Mouse (Mus musculus): ENCODE data around the gene Agpat4. TPM values are rescaled to one million over a fixed set of nuclear protein-coding genes. Genes with fewer than 3 reads are reported as not detected.
"Not testable (repeated sequence)": the region's sequence is repeated elsewhere in the genome, so short reads cannot be mapped to it uniquely, and the experiment has no call there.

The Agpat4 gene
- polyA plus RNA-seq, 1 experiment from 2014 or later, result 71.2 TPM

- H3K9me3 ChIP-seq (ENCODE audit: control insufficient read depth, low read length), result no peaks in the 10 kb centered on the region
- peak overlapping the region; percentile 72 for H3K4me3 ChIP-seq (ENCODE audit: low read length)
- under 1% methylated on average over 12 of the region's 12 CpGs for WGBS
- peak; percentile 51 for ATAC-seq
- H3K36me3 ChIP-seq (ENCODE audit: control insufficient read depth, insufficient read depth, low read length), result peaks cover 2% of the 10 kb centered on the region
- H3K27me3 ChIP-seq (replicated peaks; ENCODE audit: control insufficient read depth, insufficient read depth, low read length), result no peaks in the 10 kb centered on the region
- peak overlapping the region; percentile 78 for H3K9ac ChIP-seq (ENCODE audit: low read depth, low read length)
- H3K4me2 ChIP-seq (ENCODE audit: low read length), result peak overlapping the region; percentile 97
- H3K27ac ChIP-seq (ENCODE audit: low read depth, low read length), result peak overlapping the region; percentile 91
- peaks cover 21% of the 10 kb centered on the region for H3K4me1 ChIP-seq (ENCODE audit: control insufficient read depth, insufficient read depth, low read depth, low read length)
Observed at GRCm38 (mm10) chr17:12119675-12120074, 1.2 kb downstream of the Agpat4 start.

- H3K4me1 ChIP-seq (ENCODE audit: control insufficient read depth, insufficient read depth, low read depth, low read length), result peaks cover 21% of the 10 kb centered on the region
- 25% methylated on average over 5 of the region's 5 CpGs for WGBS
- H3K36me3 ChIP-seq (ENCODE audit: control insufficient read depth, insufficient read depth, low read length), result peaks cover 8% of the 10 kb centered on the region
- no peak overlapping the region for H3K27ac ChIP-seq (ENCODE audit: low read depth, low read length)
- H3K9ac ChIP-seq (ENCODE audit: low read depth, low read length), result peak overlapping the region; percentile 29; the same call in 1 of the 2 replicates
- no peak for ATAC-seq
- H3K4me2 ChIP-seq (ENCODE audit: low read length), result peak overlapping the region; percentile 97
- H3K27me3 ChIP-seq (replicated peaks; ENCODE audit: control insufficient read depth, insufficient read depth, low read length), result no peaks in the 10 kb centered on the region
- H3K9me3 ChIP-seq (ENCODE audit: control insufficient read depth, low read length), result no peaks in the 10 kb centered on the region; the same call in 1 of the 2 replicates
- H3K4me3 ChIP-seq (ENCODE audit: low read length), result peak overlapping the region; percentile 72
Observed at GRCm38 (mm10) chr17:12120268-12120667, 1.8 kb downstream of the Agpat4 start.

DNA sequence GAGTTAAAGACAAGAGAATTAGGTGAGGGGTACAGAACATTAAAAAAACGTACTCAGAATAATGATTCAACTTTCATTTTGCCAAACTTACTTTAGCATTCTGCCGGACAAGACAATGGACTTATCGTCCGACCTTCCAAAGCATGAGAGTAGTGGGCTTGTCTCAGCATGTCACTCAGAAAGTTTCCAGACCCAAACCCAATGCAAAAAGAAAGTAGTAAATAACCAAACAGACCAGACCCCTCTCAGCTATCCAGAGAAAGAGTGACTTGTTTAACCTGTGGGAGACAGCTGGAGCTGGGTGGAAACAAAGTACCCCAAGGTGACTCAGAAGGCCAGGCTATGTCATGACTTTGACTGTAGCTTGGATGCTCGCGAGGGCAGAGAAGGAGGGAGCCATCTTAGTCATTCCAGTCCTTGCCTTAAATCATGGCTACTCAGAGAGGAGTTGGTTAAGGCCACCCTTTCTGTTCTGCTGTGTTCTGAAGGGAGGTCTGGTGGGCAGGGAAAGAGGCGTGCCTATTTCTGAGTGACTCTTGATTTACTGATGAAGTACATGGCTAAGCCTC lies 2.8 kb downstream of the Agpat4 start:
- Histone ChIP-seq H3K9me3 (ENCODE audit: control insufficient read depth, low read length) (no peaks in the 10 kb centered on the region; the same call in 1 of the 2 replicates), H3K4me1 (ENCODE audit: control insufficient read depth, insufficient read depth, low read depth, low read length) (peaks cover 21% of the 10 kb centered on the region), H3K9ac (ENCODE audit: low read depth, low read length) (no peak overlapping the region), H3K36me3 (ENCODE audit: control insufficient read depth, insufficient read depth, low read length) (peaks cover 12% of the 10 kb centered on the region), H3K4me3 (ENCODE audit: low read length) (no peak overlapping the region), H3K4me2 (ENCODE audit: low read length) (no peak overlapping the region; the same call in 1 of the 2 replicates), H3K27me3 (replicated peaks; ENCODE audit: control insufficient read depth, insufficient read depth, low read length) (no peaks in the 10 kb centered on the region), H3K27ac (ENCODE audit: low read depth, low read length) (no peak overlapping the region)
- no peak for ATAC-seq
- WGBS, result 89% methylated on average over 7 of the region's 7 CpGs

- not testable (repeated sequence) for ATAC-seq
Observed at GRCm38 (mm10) chr17:12122262-12122661, 3.8 kb downstream of the Agpat4 start.

DNA sequence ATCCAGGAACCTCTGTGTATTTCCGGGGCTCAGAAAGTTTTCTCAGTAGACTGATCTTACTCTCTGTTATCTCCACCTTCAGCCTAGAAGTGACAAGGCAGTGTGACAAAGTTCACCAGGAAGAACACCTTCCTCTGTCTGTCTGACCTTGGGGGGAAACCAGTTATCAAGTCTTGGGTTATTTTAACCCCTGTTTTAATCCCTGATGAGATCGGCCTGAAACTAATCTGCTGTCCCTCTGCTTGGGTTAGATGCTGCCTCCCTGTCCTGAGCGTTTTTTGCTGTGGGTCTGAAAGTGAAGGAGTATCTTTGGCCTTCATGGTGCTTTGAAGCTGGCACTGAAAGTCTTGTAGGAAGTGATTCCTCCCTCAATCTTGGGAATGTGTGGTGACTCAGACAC lies 4.7 kb downstream of the Agpat4 start:
- Histone ChIP-seq H3K4me3 (ENCODE audit: low read length) (no peak overlapping the region), H3K4me1 (ENCODE audit: control insufficient read depth, insufficient read depth, low read depth, low read length) (peaks cover 18% of the 10 kb centered on the region), H3K9ac (ENCODE audit: low read depth, low read length) (no peak overlapping the region), H3K27me3 (replicated peaks; ENCODE audit: control insufficient read depth, insufficient read depth, low read length) (no peaks in the 10 kb centered on the region), H3K4me2 (ENCODE audit: low read length) (no peak overlapping the region), H3K9me3 (ENCODE audit: control insufficient read depth, low read length) (no peaks in the 10 kb centered on the region; the same call in 1 of the 2 replicates), H3K27ac (ENCODE audit: low read depth, low read length) (no peak overlapping the region), H3K36me3 (ENCODE audit: control insufficient read depth, insufficient read depth, low read length) (peaks cover 20% of the 10 kb centered on the region)
- WGBS, result 96% methylated on average over 3 of the region's 3 CpGs
- ATAC-seq, result no peak

More at GRCm38 (mm10) chr17:12122262-12122661, 3.8 kb downstream of the Agpat4 start:
- not testable (repeated sequence) for H3K9me3 ChIP-seq (ENCODE audit: control insufficient read depth, low read length); H3K27me3 ChIP-seq (replicated peaks; ENCODE audit: control insufficient read depth, insufficient read depth, low read length); H3K9ac ChIP-seq (ENCODE audit: low read depth, low read length); H3K4me3 ChIP-seq (ENCODE audit: low read length); H3K4me2 ChIP-seq (ENCODE audit: low read length); H3K27ac ChIP-seq (ENCODE audit: low read depth, low read length)
- peaks cover 21% of the 10 kb centered on the region for H3K4me1 ChIP-seq (ENCODE audit: control insufficient read depth, insufficient read depth, low read depth, low read length)
- peaks cover 20% of the 10 kb centered on the region for H3K36me3 ChIP-seq (ENCODE audit: control insufficient read depth, insufficient read depth, low read length)
- WGBS, result 86% methylated on average over 9 of the region's 9 CpGs

DNA sequence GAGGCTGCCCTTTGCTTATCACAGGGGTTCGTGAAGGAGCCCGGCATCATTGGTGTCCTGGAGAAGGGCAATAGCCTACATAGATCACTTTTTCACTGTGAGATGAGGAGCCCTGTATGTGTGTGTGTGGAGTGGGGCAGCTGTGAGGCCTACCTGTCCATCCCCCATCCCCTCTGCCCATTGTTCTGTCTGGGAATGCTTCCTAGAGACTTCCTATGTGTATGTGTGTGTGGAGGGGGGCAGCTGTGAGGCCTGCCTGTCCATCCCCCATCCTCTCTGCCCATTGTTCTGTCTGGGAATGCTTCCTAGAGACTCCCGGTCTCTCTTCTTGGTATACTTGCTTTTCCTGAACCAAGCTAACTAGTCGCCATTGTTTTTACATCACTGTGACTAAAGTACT lies 8.6 kb downstream of the Agpat4 start:
- H3K9me3 ChIP-seq (ENCODE audit: control insufficient read depth, low read length), result no peaks in the 10 kb centered on the region; the same call in 1 of the 2 replicates
- no peaks in the 10 kb centered on the region for H3K4me1 ChIP-seq (ENCODE audit: control insufficient read depth, insufficient read depth, low read depth, low read length)
- no peak overlapping the region for H3K9ac ChIP-seq (ENCODE audit: low read depth, low read length)
- H3K36me3 ChIP-seq (ENCODE audit: control insufficient read depth, insufficient read depth, low read length), result peaks cover 20% of the 10 kb centered on the region
- H3K27me3 ChIP-seq (replicated peaks; ENCODE audit: control insufficient read depth, insufficient read depth, low read length), result no peaks in the 10 kb centered on the region
- no peak for ATAC-seq
- H3K27ac ChIP-seq (ENCODE audit: low read depth, low read length), result no peak overlapping the region
- no peak overlapping the region for H3K4me2 ChIP-seq (ENCODE audit: low read length)
- WGBS, result 78% methylated on average over 4 of the region's 4 CpGs
- H3K4me3 ChIP-seq (ENCODE audit: low read length), result no peak overlapping the region

DNA sequence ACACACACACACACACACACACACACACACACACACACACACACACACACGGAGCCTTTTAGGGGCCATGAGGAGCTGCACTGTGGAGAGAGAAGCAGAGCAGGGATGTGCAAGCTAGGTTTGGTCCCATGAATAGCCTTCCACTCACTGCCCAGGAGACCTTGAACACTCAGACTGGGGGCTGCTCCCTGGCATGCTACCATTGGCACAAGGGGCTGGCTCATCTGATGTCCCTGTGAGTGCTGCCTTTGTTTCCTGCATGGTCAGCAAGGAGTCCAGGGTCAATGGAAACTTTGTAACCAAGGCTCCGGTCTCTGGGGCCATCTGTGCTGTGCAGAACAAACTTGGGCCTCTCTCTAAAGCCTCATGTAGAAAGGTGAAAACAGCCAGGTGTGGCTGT lies 10.5 kb downstream of the Agpat4 start:
- Histone ChIP-seq H3K36me3 (ENCODE audit: control insufficient read depth, insufficient read depth, low read length) (peaks cover 23% of the 10 kb centered on the region), H3K27me3 (replicated peaks; ENCODE audit: control insufficient read depth, insufficient read depth, low read length) (no peaks in the 10 kb centered on the region), H3K4me1 (ENCODE audit: control insufficient read depth, insufficient read depth, low read depth, low read length) (no peaks in the 10 kb centered on the region), H3K4me3 (ENCODE audit: low read length) (no peak overlapping the region), H3K27ac (ENCODE audit: low read depth, low read length) (no peak overlapping the region), H3K4me2 (ENCODE audit: low read length) (no peak overlapping the region), H3K9ac (ENCODE audit: low read depth, low read length) (no peak overlapping the region), H3K9me3 (ENCODE audit: control insufficient read depth, low read length) (no peaks in the 10 kb centered on the region; the same call in 1 of the 2 replicates)
- no peak for ATAC-seq
- 81% methylated on average over 2 of the region's 2 CpGs for WGBS

- no peak for ATAC-seq
- Histone ChIP-seq H3K4me3 (ENCODE audit: low read length) (no peak overlapping the region), H3K27me3 (replicated peaks; ENCODE audit: control insufficient read depth, insufficient read depth, low read length) (no peaks in the 10 kb centered on the region), H3K9ac (ENCODE audit: low read depth, low read length) (no peak overlapping the region), H3K27ac (ENCODE audit: low read depth, low read length) (no peak overlapping the region), H3K4me1 (ENCODE audit: control insufficient read depth, insufficient read depth, low read depth, low read length) (no peaks in the 10 kb centered on the region), H3K36me3 (ENCODE audit: control insufficient read depth, insufficient read depth, low read length) (peaks cover 10% of the 10 kb centered on the region; the same call in 1 of the 2 replicates), H3K4me2 (ENCODE audit: low read length) (no peak overlapping the region), H3K9me3 (ENCODE audit: control insufficient read depth, low read length) (no peaks in the 10 kb centered on the region)
- 82% methylated on average over 5 of the region's 5 CpGs for WGBS
Observed at GRCm38 (mm10) chr17:12131171-12131570, 12.7 kb downstream of the Agpat4 start.

DNA sequence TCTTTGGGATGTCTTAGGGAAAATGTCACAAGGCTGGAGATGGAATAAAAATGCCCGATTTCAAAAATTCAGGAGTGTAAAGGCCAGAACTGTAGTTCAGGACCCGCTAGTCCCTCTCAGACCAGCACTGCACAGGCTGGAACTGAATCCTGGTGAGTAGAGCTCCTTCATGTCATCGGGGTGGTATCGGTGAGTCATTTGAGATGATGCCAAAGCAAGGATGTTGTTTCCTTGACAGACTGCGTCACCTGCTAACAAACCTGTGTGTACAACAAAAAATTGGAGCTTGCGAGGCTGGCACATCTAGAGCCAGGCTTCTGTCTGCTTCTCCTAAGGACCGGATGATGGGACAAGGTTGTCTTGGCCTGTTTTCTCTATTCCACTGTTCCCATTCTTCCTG lies 13.1 kb downstream of the Agpat4 start:
- Histone ChIP-seq H3K4me3 (ENCODE audit: low read length) (no peak overlapping the region), H3K27me3 (replicated peaks; ENCODE audit: control insufficient read depth, insufficient read depth, low read length) (no peaks in the 10 kb centered on the region), H3K4me2 (ENCODE audit: low read length) (no peak overlapping the region), H3K4me1 (ENCODE audit: control insufficient read depth, insufficient read depth, low read depth, low read length) (no peaks in the 10 kb centered on the region), H3K36me3 (ENCODE audit: control insufficient read depth, insufficient read depth, low read length) (peaks cover 9% of the 10 kb centered on the region; the same call in 1 of the 2 replicates), H3K9me3 (ENCODE audit: control insufficient read depth, low read length) (no peaks in the 10 kb centered on the region), H3K27ac (ENCODE audit: low read depth, low read length) (no peak overlapping the region), H3K9ac (ENCODE audit: low read depth, low read length) (no peak overlapping the region)
- ATAC-seq, result no peak
- WGBS, result 93% methylated on average over 7 of the region's 7 CpGs

All from hindbrain, embryonic 16.5 days (tissue).